Mouse (Mus musculus): ENCODE results near the gene St7l. TPM values are rescaled to one million over a fixed set of nuclear protein-coding genes. Genes with fewer than 3 reads are reported as not detected.

Gene St7l
- polyA plus RNA-seq, 1 experiment from 2014 or later = 35.5 TPM

Other genes starting within 250 kb of the St7l start
- 32.8 and 44.3 TPM in 2 replicates for gene Slc16a1, start 225.3 kb upstream of the St7l start, polyA plus RNA-seq (2016; fragmentation: Nextera tagmentation; extraction: Ambion mirVana)
- 1.1 and 1.2 TPM in 2 replicates for gene Ppm1j, start 82.9 kb upstream of the St7l start, polyA plus RNA-seq (2016; fragmentation: Nextera tagmentation; extraction: Ambion mirVana)
- 0.15 TPM in 1 of 2 replicates, not detected in the other for gene Fam19a3, start 82.2 kb upstream of the St7l start, polyA plus RNA-seq (2016; fragmentation: Nextera tagmentation; extraction: Ambion mirVana)
- gene Rhoc, start 75.6 kb upstream of the St7l start, polyA plus RNA-seq (2016; fragmentation: Nextera tagmentation; extraction: Ambion mirVana) = 87.0 and 89.3 TPM in 2 replicates
- 12.7 and 13.5 TPM in 2 replicates for gene Mov10, start 45.4 kb upstream of the St7l start, polyA plus RNA-seq (2016; fragmentation: Nextera tagmentation; extraction: Ambion mirVana)
- gene Capza1, start 500 bp downstream of the St7l start, polyA plus RNA-seq (2016; fragmentation: Nextera tagmentation; extraction: Ambion mirVana) = 222 and 236 TPM in 2 replicates
- gene Wnt2b, start 97.9 kb downstream of the St7l start, polyA plus RNA-seq (2016; fragmentation: Nextera tagmentation; extraction: Ambion mirVana) = 1.3 and 1.4 TPM in 2 replicates
- 35.0 and 47.1 TPM in 2 replicates for gene Cttnbp2nl, start 189.1 kb downstream of the St7l start, polyA plus RNA-seq (2016; fragmentation: Nextera tagmentation; extraction: Ambion mirVana)
- not detected in 2 replicates for gene 4930564D02Rik, start 202.8 kb downstream of the St7l start, polyA plus RNA-seq (2016; fragmentation: Nextera tagmentation; extraction: Ambion mirVana)